Comparison of ENCODE assay signal across 9 mouse cellular contexts in genomic region chr2:32081296-32081929, GRCm38 (mm10). TPM values are rescaled to one million over a fixed set of nuclear protein-coding genes. Genes with fewer than 3 reads are reported as not detected.
DNase-seq lines count a peak whose midpoint lies in the region; ATAC-seq and TF ChIP-seq lines count a peak whose summit lies in the region.
"Had no signal": no experiment of that assay in that cellular context is flagged by ENCODE, and none has a peak within 500 bp of the region (broad histone marks: within the 10 kb centered on the region; RNA-seq: fewer than 3 reads in every experiment).

No protein-coding gene starts in this region.

- H3K4me3 ChIP-seq in left cerebral cortex, adult 2 months, result peak overlapping the region; percentile 65
- H3K4me3 ChIP-seq in embryonic facial prominence, embryonic 10.5 days, result peak overlapping the region; percentile 75
- H3K4me3 ChIP-seq in intestine, embryonic 15.5 days (replicated peaks), result peak overlapping the region; percentile 69
- H3K4me3 ChIP-seq: midbrain, embryonic 13.5 days had no signal

- H3K27ac ChIP-seq in left cerebral cortex, adult 2 months, result no peak overlapping the region
- no peak overlapping the region for H3K27ac ChIP-seq in embryonic facial prominence, embryonic 10.5 days (replicated peaks)
- H3K27ac ChIP-seq in intestine, embryonic 15.5 days, result no peak overlapping the region
- H3K27ac ChIP-seq: midbrain, embryonic 13.5 days had no signal

- peaks cover 72% of the 10 kb centered on the region for H3K27me3 ChIP-seq in embryonic facial prominence, embryonic 10.5 days (replicated peaks; ENCODE audit: low read depth, poor library complexity, severe bottlenecking)
- H3K27me3 ChIP-seq in intestine, embryonic 15.5 days (replicated peaks), result peaks cover 47% of the 10 kb centered on the region

- ATAC-seq in intestine, embryonic 15.5 days, result no peak
- ATAC-seq: midbrain, embryonic 13.5 days had no signal

- WGBS in embryonic facial prominence, embryonic 10.5 days, result 84% methylated on average over 14 of the region's 14 CpGs
- 78% methylated on average over 14 of the region's 14 CpGs for WGBS in intestine, embryonic 15.5 days

- no peaks in the 10 kb centered on the region for H3K9me3 ChIP-seq in embryonic facial prominence, embryonic 10.5 days
- no peaks in the 10 kb centered on the region for H3K9me3 ChIP-seq in intestine, embryonic 15.5 days
- H3K9me3 ChIP-seq: midbrain, embryonic 13.5 days had no signal

- H3K9ac ChIP-seq in intestine, embryonic 15.5 days, result no peak overlapping the region
- H3K9ac ChIP-seq: midbrain, embryonic 13.5 days had no signal

- TF ChIP-seq CTCF in left cerebral cortex, adult 2 months (IDR thresholded peaks at IDR 0.05), result no peak

- no peaks in the 10 kb centered on the region for H3K36me3 ChIP-seq in embryonic facial prominence, embryonic 10.5 days (replicated peaks)
- H3K36me3 ChIP-seq in intestine, embryonic 15.5 days, result no peaks in the 10 kb centered on the region
- H3K36me3 ChIP-seq: midbrain, embryonic 13.5 days had no signal

- H3K4me1 ChIP-seq in embryonic facial prominence, embryonic 10.5 days, result peaks cover 42% of the 10 kb centered on the region
- peaks cover 22% of the 10 kb centered on the region for H3K4me1 ChIP-seq in intestine, embryonic 15.5 days (replicated peaks)

- intact Hi-C loops in left cerebral cortex, adult 2 months (cut with DNase I), result loop anchor here (5.0 kb wide), 1 partner anchor 51 kb away; no protein-coding TSS in a partner anchor
- intact Hi-C loops in left cerebral cortex, postnatal 25 days (cut with DNase I), result loop anchor here (5.0 kb wide), 1 partner anchor 51 kb away; no protein-coding TSS in a partner anchor

- H3K4me2 ChIP-seq in intestine, embryonic 15.5 days (replicated peaks), result peak overlapping the region; percentile 100
- H3K4me2 ChIP-seq: midbrain, embryonic 13.5 days had no signal

- DNase-seq in left cerebral cortex, adult 2 months (ENCODE audit: extremely low spot score in 1 of 2, low spot score in 2 of 2), result no peak
- no peak for DNase-seq in left cerebral cortex, postnatal 25 days (ENCODE audit: low spot score in 2 of 2)
- no peak for DNase-seq in embryonic facial prominence, embryonic 10.5 days (ENCODE audit: low spot score)
- DNase-seq in naive thymus-derived CD4-positive, alpha-beta T cell, adult 2 months (ENCODE audit: low read depth), result peak; percentile 70
- DNase-seq in MN1 (ENCODE audit: low spot score), result no peak
- DNase-seq in right cerebral cortex, postnatal 4 days, result no peak
- no peak for DNase-seq in cerebellum, postnatal 14 days

RNA-seq across cellular contexts. Expression of gene Fam78a, which starts 3.2 kb away (rescaled TPM):
- total RNA-seq in left cerebral cortex, adult 2 months (2021), result 1 to 10 TPM; 9.0 to 9.7 TPM
- total RNA-seq in left cerebral cortex, postnatal 25 days (2021), result 1 to 10 TPM; 4.2 to 6.6 TPM
- 1.8 and 2.2 TPM in 2 replicates for polyA plus RNA-seq in embryonic facial prominence, embryonic 10.5 days (2016; fragmentation: Nextera tagmentation; extraction: Ambion mirVana)
- 1.8 and 2.0 TPM in 2 replicates for polyA plus RNA-seq in intestine, embryonic 15.5 days (2015; fragmentation: Nextera tagmentation; extraction: Ambion mirVana)

RNA-seq across cellular contexts. Expression of gene Plpp7, which starts 13.9 kb away (rescaled TPM):
- total RNA-seq in left cerebral cortex, adult 2 months (2021), result 10 to 100 TPM; 26.8 to 29.3 TPM
- 10 to 100 TPM; 27.6 to 28.0 TPM for total RNA-seq in left cerebral cortex, postnatal 25 days (2021)
- 4.7 and 5.7 TPM in 2 replicates for polyA plus RNA-seq in embryonic facial prominence, embryonic 10.5 days (2016; fragmentation: Nextera tagmentation; extraction: Ambion mirVana)
- 4.3 and 4.5 TPM in 2 replicates for polyA plus RNA-seq in intestine, embryonic 15.5 days (2015; fragmentation: Nextera tagmentation; extraction: Ambion mirVana)
